Mouse (Mus musculus): ENCODE results near the gene Slc6a11. TPM values are rescaled to one million over a fixed set of nuclear protein-coding genes. Genes with fewer than 3 reads are reported as not detected.

The Slc6a11 gene
- total RNA-seq, 1 experiment: 0.13 TPM

- no peak for DNase-seq (ENCODE audit: low read depth, low spot score)
- Histone ChIP-seq H3K9me3 (ENCODE audit: control insufficient read depth, insufficient read depth, low read depth, low read length) (no peaks in the 10 kb centered on the region), H3K27ac (ENCODE audit: insufficient read depth, low read depth, low read length, poor library complexity, severe bottlenecking) (no peak overlapping the region), H3K9ac (ENCODE audit: insufficient read depth, low read depth, low read length, poor library complexity, severe bottlenecking) (no peak overlapping the region), H3K4me3 (ENCODE audit: insufficient read depth in 1 of 2, low read depth in 1 of 2, low read length in 2 of 2, poor library complexity in 1 of 2, severe bottlenecking in 1 of 2) (no peak overlapping the region), H3K36me3 (ENCODE audit: control insufficient read depth, insufficient read depth, low read length, poor library complexity, severe bottlenecking) (no peaks in the 10 kb centered on the region), H3K4me1 (ENCODE audit: control insufficient read depth in 2 of 2, insufficient read depth in 2 of 2, low read length in 2 of 2, poor library complexity in 1 of 2) (no peaks in the 10 kb centered on the region)
- in situ Hi-C loops (cut with MboI; ENCODE audit: low sequenced_read_pairs in 2 of 2, unreplicated experiment in 2 of 2): no loop called here
- TF ChIP-seq ZNF384 (IDR thresholded peaks at IDR 0.05; ENCODE audit: low read depth, low read length) (no peak), MAFK (IDR thresholded peaks at IDR 0.05; ENCODE audit: insufficient read depth, low read depth, low read length) (no peak), ZC3H11A (IDR thresholded peaks at IDR 0.05; ENCODE audit: borderline replicate concordance, low read depth, low read length) (no peak), HCFC1 (IDR thresholded peaks at IDR 0.05; ENCODE audit: borderline replicate concordance, insufficient read depth, low read length) (no peak), CHD2 (IDR thresholded peaks at IDR 0.05; ENCODE audit: low read depth, low read length) (no peak)
Observed at GRCm38 (mm10) chr6:114257762-114258361, 126.8 kb downstream of the Slc6a11 start.

GRCm38 (mm10) chr6:114258661-114259193 is 127.7 kb downstream of the Slc6a11 start:
- Histone ChIP-seq H3K36me3 (ENCODE audit: control insufficient read depth, insufficient read depth, low read length, poor library complexity, severe bottlenecking) (no peaks in the 10 kb centered on the region), H3K9me3 (ENCODE audit: control insufficient read depth, insufficient read depth, low read depth, low read length) (no peaks in the 10 kb centered on the region), H3K4me3 (ENCODE audit: insufficient read depth in 1 of 2, low read depth in 1 of 2, low read length in 2 of 2, poor library complexity in 1 of 2, severe bottlenecking in 1 of 2) (no peak overlapping the region), H3K9ac (ENCODE audit: insufficient read depth, low read depth, low read length, poor library complexity, severe bottlenecking) (no peak overlapping the region), H3K4me1 (ENCODE audit: control insufficient read depth in 2 of 2, insufficient read depth in 2 of 2, low read length in 2 of 2, poor library complexity in 1 of 2) (no peaks in the 10 kb centered on the region), H3K27ac (ENCODE audit: insufficient read depth, low read depth, low read length, poor library complexity, severe bottlenecking) (no peak overlapping the region)
- TF ChIP-seq ZC3H11A (IDR thresholded peaks at IDR 0.05; ENCODE audit: borderline replicate concordance, low read depth, low read length) (no peak), CHD2 (IDR thresholded peaks at IDR 0.05; ENCODE audit: low read depth, low read length) (no peak), MAFK (IDR thresholded peaks at IDR 0.05; ENCODE audit: insufficient read depth, low read depth, low read length) (no peak), HCFC1 (IDR thresholded peaks at IDR 0.05; ENCODE audit: borderline replicate concordance, insufficient read depth, low read length) (no peak), ZNF384 (IDR thresholded peaks at IDR 0.05; ENCODE audit: low read depth, low read length) (no peak)
- DNase-seq (ENCODE audit: low read depth, low spot score): no peak
- in situ Hi-C loops (cut with MboI; ENCODE audit: low sequenced_read_pairs in 2 of 2, unreplicated experiment in 2 of 2): no loop called here

GRCm38 (mm10) chr6:114261609-114262008 is 130.6 kb downstream of the Slc6a11 start:
- in situ Hi-C loops (cut with MboI; ENCODE audit: low sequenced_read_pairs in 2 of 2, unreplicated experiment in 2 of 2): no loop called here
- Histone ChIP-seq H3K27ac (ENCODE audit: insufficient read depth, low read depth, low read length, poor library complexity, severe bottlenecking) (no peak overlapping the region), H3K36me3 (ENCODE audit: control insufficient read depth, insufficient read depth, low read length, poor library complexity, severe bottlenecking) (no peaks in the 10 kb centered on the region), H3K4me3 (ENCODE audit: insufficient read depth in 1 of 2, low read depth in 1 of 2, low read length in 2 of 2, poor library complexity in 1 of 2, severe bottlenecking in 1 of 2) (no peak overlapping the region), H3K9me3 (ENCODE audit: control insufficient read depth, insufficient read depth, low read depth, low read length) (no peaks in the 10 kb centered on the region), H3K4me1 (ENCODE audit: control insufficient read depth in 2 of 2, insufficient read depth in 2 of 2, low read length in 2 of 2, poor library complexity in 1 of 2) (peaks cover 0 to 5% of the 10 kb centered on the region in 2 experiments; a peak in 1 of 4 replicates), H3K9ac (ENCODE audit: insufficient read depth, low read depth, low read length, poor library complexity, severe bottlenecking) (no peak overlapping the region)
- no peak for TF ChIP-seq ZNF384 (IDR thresholded peaks at IDR 0.05; ENCODE audit: low read depth, low read length)
- TF ChIP-seq CHD2 (IDR thresholded peaks at IDR 0.05; ENCODE audit: low read depth, low read length): no peak
- TF ChIP-seq MAFK (IDR thresholded peaks at IDR 0.05; ENCODE audit: insufficient read depth, low read depth, low read length): no peak
- no peak for TF ChIP-seq ZC3H11A (IDR thresholded peaks at IDR 0.05; ENCODE audit: borderline replicate concordance, low read depth, low read length)
- TF ChIP-seq HCFC1 (IDR thresholded peaks at IDR 0.05; ENCODE audit: borderline replicate concordance, insufficient read depth, low read length): no peak
- DNase-seq (ENCODE audit: low read depth, low spot score): no peak

GRCm38 (mm10) chr6:114264010-114264409 is 133.0 kb downstream of the Slc6a11 start:
- no peak for DNase-seq (ENCODE audit: low read depth, low spot score)
- Histone ChIP-seq H3K36me3 (ENCODE audit: control insufficient read depth, insufficient read depth, low read length, poor library complexity, severe bottlenecking) (no peaks in the 10 kb centered on the region), H3K9me3 (ENCODE audit: control insufficient read depth, insufficient read depth, low read depth, low read length) (no peaks in the 10 kb centered on the region), H3K27ac (ENCODE audit: insufficient read depth, low read depth, low read length, poor library complexity, severe bottlenecking) (no peak overlapping the region), H3K4me3 (ENCODE audit: insufficient read depth in 1 of 2, low read depth in 1 of 2, low read length in 2 of 2, poor library complexity in 1 of 2, severe bottlenecking in 1 of 2) (no peak overlapping the region), H3K4me1 (ENCODE audit: control insufficient read depth in 2 of 2, insufficient read depth in 2 of 2, low read length in 2 of 2, poor library complexity in 1 of 2) (peaks cover 0 to 7% of the 10 kb centered on the region in 2 experiments; a peak in 1 of 4 replicates), H3K9ac (ENCODE audit: insufficient read depth, low read depth, low read length, poor library complexity, severe bottlenecking) (no peak overlapping the region)
- TF ChIP-seq ZC3H11A (IDR thresholded peaks at IDR 0.05; ENCODE audit: borderline replicate concordance, low read depth, low read length) (no peak), CHD2 (IDR thresholded peaks at IDR 0.05; ENCODE audit: low read depth, low read length) (no peak), HCFC1 (IDR thresholded peaks at IDR 0.05; ENCODE audit: borderline replicate concordance, insufficient read depth, low read length) (no peak), ZNF384 (IDR thresholded peaks at IDR 0.05; ENCODE audit: low read depth, low read length) (no peak), MAFK (IDR thresholded peaks at IDR 0.05; ENCODE audit: insufficient read depth, low read depth, low read length) (no peak)
- in situ Hi-C loops (cut with MboI; ENCODE audit: low sequenced_read_pairs in 2 of 2, unreplicated experiment in 2 of 2): no loop called here

All from ES-E14 (cell line).